Mouse (Mus musculus): ENCODE results near the gene Npm3. TPM values are rescaled to one million over a fixed set of nuclear protein-coding genes. Genes with fewer than 3 reads are reported as not detected.

The Npm3 gene
- polyA plus RNA-seq, 1 experiment, result not detected

- Histone ChIP-seq H3K4me1 (ENCODE audit: control insufficient read depth, insufficient read depth, low read length) (no peaks in the 10 kb centered on the region), H3K27ac (ENCODE audit: insufficient read depth, low read depth, low read length) (no peak overlapping the region), H3K4me3 (ENCODE audit: insufficient read depth, low read depth, low read length) (no peak overlapping the region)
- TF ChIP-seq POLR2A (IDR thresholded peaks at IDR 0.05; ENCODE audit: insufficient read depth, low read depth, low read length) (no peak), CTCF (IDR thresholded peaks at IDR 0.05; ENCODE audit: insufficient read depth, low read depth, low read length) (no peak)
- 65% methylated on average over 4 of the region's 4 CpGs for WGBS
These were observed 38.9 kb upstream of the Npm3 start for GRCm38 (mm10) chr19:45788337-45788736.

- 77% methylated on average over 3 of the region's 3 CpGs for WGBS
- H3K4me3 ChIP-seq (ENCODE audit: insufficient read depth, low read depth, low read length), result no peak overlapping the region
- H3K4me1 ChIP-seq (ENCODE audit: control insufficient read depth, insufficient read depth, low read length), result no peaks in the 10 kb centered on the region
- no peak overlapping the region for H3K27ac ChIP-seq (ENCODE audit: insufficient read depth, low read depth, low read length)
- TF ChIP-seq POLR2A (IDR thresholded peaks at IDR 0.05; ENCODE audit: insufficient read depth, low read depth, low read length), result no peak
- TF ChIP-seq CTCF (IDR thresholded peaks at IDR 0.05; ENCODE audit: insufficient read depth, low read depth, low read length), result no peak
These were observed 38.1 kb upstream of the Npm3 start for GRCm38 (mm10) chr19:45787450-45787849.

GRCm38 (mm10) chr19:45785470-45785869 lies 36.1 kb upstream of the Npm3 start:
- peaks cover under 1% of the 10 kb centered on the region; the same call in 1 of the 2 replicates for H3K4me1 ChIP-seq (ENCODE audit: control insufficient read depth, insufficient read depth, low read length)
- no peak for TF ChIP-seq CTCF (IDR thresholded peaks at IDR 0.05; ENCODE audit: insufficient read depth, low read depth, low read length)
- 73% methylated on average over 3 of the region's 3 CpGs for WGBS
- H3K4me3 ChIP-seq (ENCODE audit: insufficient read depth, low read depth, low read length), result no peak overlapping the region
- H3K27ac ChIP-seq (ENCODE audit: insufficient read depth, low read depth, low read length), result no peak overlapping the region

- H3K27ac ChIP-seq (ENCODE audit: insufficient read depth, low read depth, low read length), result peak overlapping the region; percentile 44; the same call in 1 of the 2 replicates
- TF ChIP-seq CTCF (IDR thresholded peaks at IDR 0.05; ENCODE audit: insufficient read depth, low read depth, low read length) (no peak), POLR2A (IDR thresholded peaks at IDR 0.05; ENCODE audit: insufficient read depth, low read depth, low read length) (no peak)
- H3K4me3 ChIP-seq (ENCODE audit: insufficient read depth, low read depth, low read length), result peak overlapping the region; percentile 33
- H3K4me1 ChIP-seq (ENCODE audit: control insufficient read depth, insufficient read depth, low read length), result peaks cover 7% of the 10 kb centered on the region
- 27% methylated on average over 17 of the region's 17 CpGs for WGBS
These were observed 34.7 kb upstream of the Npm3 start for GRCm38 (mm10) chr19:45783933-45784576.

- Histone ChIP-seq H3K27ac (ENCODE audit: insufficient read depth, low read depth, low read length) (peak within 1 kb of the TSS; percentile 82), H3K4me1 (ENCODE audit: control insufficient read depth, insufficient read depth, low read length) (peaks cover 8% of the 10 kb centered on the region), H3K4me3 (ENCODE audit: insufficient read depth, low read depth, low read length) (peak within 1 kb of the TSS; percentile 72)
- under 1% methylated on average over 67 of the region's 71 CpGs for WGBS
- TF ChIP-seq CTCF (IDR thresholded peaks at IDR 0.05; ENCODE audit: insufficient read depth, low read depth, low read length) (no peak), POLR2A (IDR thresholded peaks at IDR 0.05; ENCODE audit: insufficient read depth, low read depth, low read length) (peak; percentile 96)
These were observed 34.0 kb upstream of the Npm3 start, which contains the start of gene Mgea5 for GRCm38 (mm10) chr19:45783181-45783932. Gene Mgea5 (minus strand): TSS chr19:45783837.

- Histone ChIP-seq H3K27ac (ENCODE audit: insufficient read depth, low read depth, low read length) (peak overlapping the region; percentile 82), H3K4me3 (ENCODE audit: insufficient read depth, low read depth, low read length) (peak overlapping the region; percentile 72), H3K4me1 (ENCODE audit: control insufficient read depth, insufficient read depth, low read length) (peaks cover 9% of the 10 kb centered on the region)
- WGBS, result under 1% methylated on average over 36 of the region's 36 CpGs
- TF ChIP-seq POLR2A (IDR thresholded peaks at IDR 0.05; ENCODE audit: insufficient read depth, low read depth, low read length) (no peak), CTCF (IDR thresholded peaks at IDR 0.05; ENCODE audit: insufficient read depth, low read depth, low read length) (no peak)
These were observed 33.1 kb upstream of the Npm3 start for GRCm38 (mm10) chr19:45782315-45783001.

- WGBS, result 13% methylated on average over 8 of the region's 8 CpGs
- TF ChIP-seq POLR2A (IDR thresholded peaks at IDR 0.05; ENCODE audit: insufficient read depth, low read depth, low read length) (no peak), CTCF (IDR thresholded peaks at IDR 0.05; ENCODE audit: insufficient read depth, low read depth, low read length) (no peak)
- Histone ChIP-seq H3K27ac (ENCODE audit: insufficient read depth, low read depth, low read length) (no peak overlapping the region), H3K4me3 (ENCODE audit: insufficient read depth, low read depth, low read length) (no peak overlapping the region), H3K4me1 (ENCODE audit: control insufficient read depth, insufficient read depth, low read length) (peaks cover 9% of the 10 kb centered on the region)
These were observed 32.3 kb upstream of the Npm3 start for GRCm38 (mm10) chr19:45781676-45782075.

GRCm38 (mm10) chr19:45780350-45780915 lies 31.0 kb upstream of the Npm3 start:
- Histone ChIP-seq H3K4me3 (ENCODE audit: insufficient read depth, low read depth, low read length) (no peak overlapping the region), H3K4me1 (ENCODE audit: control insufficient read depth, insufficient read depth, low read length) (peaks cover 9% of the 10 kb centered on the region), H3K27ac (ENCODE audit: insufficient read depth, low read depth, low read length) (no peak overlapping the region)
- TF ChIP-seq CTCF (IDR thresholded peaks at IDR 0.05; ENCODE audit: insufficient read depth, low read depth, low read length) (no peak), POLR2A (IDR thresholded peaks at IDR 0.05; ENCODE audit: insufficient read depth, low read depth, low read length) (no peak)
- 53% methylated on average over 13 of the region's 13 CpGs for WGBS

Data from olfactory bulb, adult 2 months (tissue).